Mouse (Mus musculus) stomach, postnatal 0 days (tissue): ENCODE data around the gene Rab35. TPM values are rescaled to one million over a fixed set of nuclear protein-coding genes. Genes with fewer than 3 reads are reported as not detected.
A peak's percentile ranks its signal among the peaks of the same experiment; 100 is the strongest.

ENCODE experiments used
- ATAC-seq: fragments of 200-750 bp; cut with Nextera tagmentation; 2 replicates; pipeline ENCODE4 v1.8.0; 2017; ENCODE audit not compliant: low FRiP score, low TSS enrichment
- DNase-seq: peaks from one replicate; pipeline ENCODE4 v3.0.0-alpha.2; 2016; ENCODE audit warnings: low spot score
- H3K27ac ChIP-seq: fragments of 300-500 bp; sonication (generic); replicated peaks from 2 replicates; pipeline ENCODE4 v1.5.1; 2014; ENCODE audit warnings: mild to moderate bottlenecking, control low read depth
- H3K27me3 ChIP-seq: fragments of 300-500 bp; sonication (generic); 2 replicates; pipeline ENCODE4 v1.6.1; 2014; ENCODE audit warnings: low read length; ENCODE audit not compliant: control insufficient read depth, insufficient read depth
- H3K36me3 ChIP-seq: fragments of 300-500 bp; sonication (generic); 2 replicates; pipeline ENCODE4 v1.6.1; 2014; ENCODE audit warnings: low read length, mixed read lengths; ENCODE audit not compliant: control insufficient read depth, insufficient read depth
- H3K4me1 ChIP-seq: fragments of 300-500 bp; sonication (generic); replicated peaks from 2 replicates; pipeline ENCODE4 v1.6.1; 2014; ENCODE audit warnings: antibody characterized with exemption; ENCODE audit not compliant: control insufficient read depth, insufficient read depth
- H3K4me2 ChIP-seq: fragments of 300-500 bp; sonication (generic); replicated peaks from 2 replicates; pipeline ENCODE4 v1.6.1; 2014; ENCODE audit warnings: low read depth, mild to moderate bottlenecking, control low read depth, moderate library complexity
- H3K4me3 ChIP-seq: fragments of 300-500 bp; sonication (generic); 2 replicates; pipeline ENCODE4 v1.5.1; 2014; ENCODE audit warnings: low read depth, low read length, control low read depth
- H3K9ac ChIP-seq: fragments of 300-500 bp; sonication (generic); 2 replicates; pipeline ENCODE4 v1.6.1; 2014; ENCODE audit warnings: mild to moderate bottlenecking, low read length, control low read depth, mixed read lengths
- H3K9me3 ChIP-seq: fragments of 300-500 bp; sonication (generic); 2 replicates; pipeline ENCODE4 v1.6.1; 2016; ENCODE audit warnings: low read length; ENCODE audit not compliant: control insufficient read depth
- CTCF ChIP-seq: IDR thresholded peaks from 2 replicates; pipeline ENCODE4 v1.5.1; 2016; ENCODE audit warnings: antibody characterized with exemption, low read depth, mild to moderate bottlenecking, moderate library complexity
- EP300 ChIP-seq: optimal IDR thresholded peaks from 2 replicates; pipeline ENCODE3; 2016; ENCODE audit warnings: antibody characterized with exemption
- WGBS: fragments of 180-500 bp; shearing (Covaris S2); extraction: QIAGEN DNeasy Blood & Tissue Kit; methylation state at CpG from one replicate; pipeline ENCODE4 v1.1.7; 2014; 5-methylcytosine and 5-hydroxymethylcytosine counted together
- polyA plus RNA-seq: library from polyadenylated mRNA; unstranded; fragments of >200 nt; fragmentation: Nextera tagmentation; extraction: Ambion mirVana; gene quantifications from 2 replicates; pipeline ENCODE4 v1.2.1, GENCODE M21; 2015

Gene Rab35
- polyA plus RNA-seq, 1 experiment from 2014 or later = 20.3 TPM

DNA sequence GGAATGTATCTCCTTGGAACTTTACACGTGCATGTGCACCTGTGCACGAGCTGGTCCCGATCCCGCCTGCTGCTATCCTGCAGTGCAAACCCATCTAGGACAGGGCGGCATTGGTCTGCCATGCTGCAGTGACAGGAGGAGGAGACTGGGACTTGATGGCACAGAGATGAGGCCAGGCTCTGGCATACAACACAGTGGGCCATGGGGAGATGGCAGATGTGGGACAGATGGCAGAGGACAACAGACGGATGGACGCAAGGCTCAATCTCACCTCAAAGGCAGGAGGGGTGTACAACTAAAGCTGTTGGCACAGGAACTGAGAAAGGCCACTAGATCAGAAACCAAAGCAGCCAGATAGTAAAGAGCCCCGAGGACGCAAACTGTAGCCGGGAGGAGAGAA lies 19.2 kb downstream of the Rab35 start:
- peaks cover 16% of the 10 kb centered on the region for H3K36me3 ChIP-seq
- H3K9ac ChIP-seq = no peak overlapping the region
- ATAC-seq (no peak), DNase-seq (no peak)
- 92% methylated on average over 10 of the region's 10 CpGs for WGBS
- H3K4me3 ChIP-seq = no peak overlapping the region
- H3K27ac ChIP-seq = no peak overlapping the region
- H3K4me1 ChIP-seq = no peaks in the 10 kb centered on the region
- no peak overlapping the region for H3K4me2 ChIP-seq
- H3K27me3 ChIP-seq = no peaks in the 10 kb centered on the region
- H3K9me3 ChIP-seq = no peaks in the 10 kb centered on the region
- TF ChIP-seq EP300 (no peak), CTCF (no peak)

DNA sequence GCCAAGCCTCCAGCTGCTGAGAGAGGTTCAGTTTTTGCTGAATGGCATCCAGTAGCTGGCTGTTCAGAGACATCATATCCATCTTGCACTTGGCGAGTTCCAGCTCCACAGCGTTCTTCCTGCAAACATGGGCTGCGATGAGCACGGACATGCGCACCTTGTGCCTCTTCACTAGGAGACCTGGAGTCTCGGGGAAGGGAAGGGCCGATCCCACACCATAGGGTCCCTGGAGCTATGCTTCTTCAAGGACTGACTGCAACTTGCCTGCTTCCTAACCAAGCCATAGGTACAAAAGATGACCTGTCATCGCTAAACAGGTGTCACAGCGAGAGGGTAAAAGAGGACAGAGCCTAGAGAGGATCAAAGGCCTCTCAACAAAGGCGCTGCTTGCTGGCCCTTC lies 20.1 kb downstream of the Rab35 start:
- Histone ChIP-seq H3K9ac (no peak overlapping the region), H3K4me1 (no peaks in the 10 kb centered on the region), H3K27me3 (no peaks in the 10 kb centered on the region), H3K4me2 (no peak overlapping the region), H3K36me3 (peaks cover 7% of the 10 kb centered on the region; the same call in 1 of the 2 replicates), H3K9me3 (no peaks in the 10 kb centered on the region), H3K4me3 (no peak overlapping the region), H3K27ac (peak overlapping the region; percentile 90)
- 87% methylated on average over 10 of the region's 10 CpGs for WGBS
- TF ChIP-seq EP300 (no peak), CTCF (no peak)
- ATAC-seq (no peak), DNase-seq (no peak)

DNA sequence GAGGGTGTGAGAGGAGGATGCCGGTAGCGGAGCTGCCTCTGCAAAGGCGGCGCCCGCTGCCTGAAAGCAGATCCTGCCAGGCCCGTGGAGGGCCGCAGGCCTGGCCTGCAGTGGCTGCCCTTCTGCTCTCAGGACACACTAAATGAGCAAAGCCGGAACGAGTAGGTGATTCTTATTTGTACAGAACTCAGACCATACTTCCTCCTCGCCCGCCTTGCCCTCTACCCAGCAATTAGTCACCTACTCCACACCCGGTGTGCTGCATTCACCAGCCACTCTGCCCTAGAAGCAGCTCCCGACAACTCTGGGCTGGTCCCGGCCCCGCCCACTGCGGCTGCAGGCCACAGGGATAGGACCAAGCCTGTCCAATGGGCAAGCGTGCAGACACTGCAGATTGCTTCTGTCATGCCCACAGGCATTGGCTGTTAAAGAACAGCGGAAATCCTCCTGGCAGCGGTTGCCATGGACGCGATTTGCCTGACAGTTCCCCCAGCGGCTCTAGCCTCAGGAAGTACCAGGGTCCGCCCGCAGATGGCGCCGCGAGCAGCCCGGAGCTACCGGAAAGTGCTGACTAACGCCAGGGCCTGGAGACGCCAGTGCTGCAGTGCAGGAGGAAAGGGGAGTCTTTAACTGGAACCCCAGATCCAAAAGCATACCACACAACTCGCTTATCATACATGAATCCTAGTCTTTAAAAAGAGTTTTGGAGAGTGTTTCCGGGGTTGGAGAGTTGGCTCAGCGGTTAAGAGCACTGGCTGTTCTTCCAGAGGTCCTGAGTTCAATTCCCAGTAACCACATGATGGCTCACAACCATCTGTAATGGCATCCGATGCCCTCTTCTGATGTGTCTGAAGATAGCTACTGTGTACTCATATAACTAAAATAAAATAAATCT lies 21.2 kb downstream of the Rab35 start:
- no peaks in the 10 kb centered on the region for H3K9me3 ChIP-seq
- DNase-seq (peak; percentile 100), ATAC-seq (peak; percentile 99)
- peak overlapping the region; percentile 65 for H3K9ac ChIP-seq
- WGBS = 3% methylated on average over 35 of the region's 35 CpGs
- no peaks in the 10 kb centered on the region for H3K27me3 ChIP-seq
- no peaks in the 10 kb centered on the region for H3K4me1 ChIP-seq
- H3K36me3 ChIP-seq = peaks cover under 1% of the 10 kb centered on the region; the same call in 1 of the 2 replicates
- peak overlapping the region; percentile 58 for H3K4me2 ChIP-seq
- peak overlapping the region; percentile 90 for H3K27ac ChIP-seq
- peak overlapping the region; percentile 36 for H3K4me3 ChIP-seq
- TF ChIP-seq CTCF (peak; percentile 99), EP300 (no peak)

DNA sequence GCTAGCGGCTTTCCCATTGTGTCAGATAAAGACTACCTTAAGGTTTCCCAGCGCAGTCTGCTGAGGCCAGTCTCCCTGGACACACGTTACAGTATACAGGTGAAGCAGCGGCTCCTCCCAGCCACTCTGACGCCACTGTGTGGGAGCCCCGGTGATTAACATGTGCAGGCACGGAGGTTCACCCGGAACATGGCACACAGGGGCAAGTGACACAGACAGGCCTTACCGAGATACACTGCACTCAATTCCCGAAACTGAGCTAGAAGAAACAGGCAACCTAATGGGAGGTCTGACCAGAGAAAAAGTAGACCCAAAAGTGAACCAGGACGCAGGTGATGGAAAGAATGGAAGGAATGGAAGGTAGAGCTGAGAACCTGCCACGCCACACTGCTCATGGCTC lies 22.1 kb downstream of the Rab35 start:
- Histone ChIP-seq H3K27me3 (no peaks in the 10 kb centered on the region), H3K4me2 (no peak overlapping the region), H3K4me3 (no peak overlapping the region), H3K4me1 (no peaks in the 10 kb centered on the region), H3K27ac (no peak overlapping the region), H3K9ac (no peak overlapping the region), H3K9me3 (no peaks in the 10 kb centered on the region), H3K36me3 (no peaks in the 10 kb centered on the region)
- ATAC-seq = no peak
- 82% methylated on average over 12 of the region's 12 CpGs for WGBS
- no peak for DNase-seq
- no peak for TF ChIP-seq EP300
- no peak for TF ChIP-seq CTCF

DNA sequence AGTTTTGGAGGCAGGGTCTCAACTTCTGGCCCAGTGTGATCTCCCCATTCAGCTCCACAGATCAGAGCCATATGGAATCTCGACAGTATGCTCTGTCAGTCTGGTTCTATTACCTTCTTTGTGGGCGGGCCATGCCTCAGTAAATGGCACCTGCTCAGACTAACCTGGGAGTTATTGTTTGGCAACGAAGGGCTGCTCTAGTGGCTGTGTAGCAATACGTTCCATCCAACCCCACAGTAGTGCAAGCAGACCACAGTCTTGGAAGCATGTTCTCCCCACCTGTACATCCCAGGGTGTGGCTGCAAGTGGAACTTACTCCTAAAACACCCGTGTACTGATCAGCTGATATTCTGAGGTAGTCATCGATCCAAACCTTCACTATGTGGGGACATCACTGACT lies 25.0 kb downstream of the Rab35 start:
- peak overlapping the region; percentile 56; the same call in 1 of the 2 replicates for H3K27ac ChIP-seq
- no peaks in the 10 kb centered on the region for H3K9me3 ChIP-seq
- H3K4me2 ChIP-seq = no peak overlapping the region
- H3K36me3 ChIP-seq = no peaks in the 10 kb centered on the region
- no peaks in the 10 kb centered on the region for H3K27me3 ChIP-seq
- no peak overlapping the region for H3K9ac ChIP-seq
- 53% methylated on average over 6 of the region's 6 CpGs for WGBS
- no peak for DNase-seq
- no peak for TF ChIP-seq EP300
- no peak for TF ChIP-seq CTCF
- H3K4me3 ChIP-seq = no peak overlapping the region
- ATAC-seq = no peak
- no peaks in the 10 kb centered on the region for H3K4me1 ChIP-seq

DNA sequence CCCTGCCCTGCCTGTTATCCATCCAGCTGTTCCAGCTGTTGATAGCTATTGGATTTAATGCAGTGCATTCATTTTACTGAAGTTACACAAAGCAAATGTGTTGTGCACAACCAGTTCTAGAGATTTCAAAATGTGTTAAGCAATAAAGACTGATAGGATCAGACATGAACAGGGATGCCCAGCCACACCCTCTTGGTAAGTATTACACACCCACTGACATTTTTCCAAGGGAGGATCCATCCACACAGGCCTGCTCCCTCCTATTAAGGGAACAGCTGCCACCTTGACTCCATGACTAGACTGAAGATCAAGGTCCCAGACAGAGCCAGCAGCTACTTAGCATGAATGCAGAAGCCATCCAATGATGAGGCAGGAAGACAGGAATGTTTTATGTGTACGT lies 25.5 kb downstream of the Rab35 start:
- WGBS = 54% methylated on average over 1 of the region's 1 CpGs
- Histone ChIP-seq H3K4me3 (no peak overlapping the region), H3K4me2 (no peak overlapping the region), H3K36me3 (no peaks in the 10 kb centered on the region), H3K27me3 (no peaks in the 10 kb centered on the region), H3K4me1 (no peaks in the 10 kb centered on the region), H3K9me3 (no peaks in the 10 kb centered on the region), H3K9ac (no peak overlapping the region), H3K27ac (peak overlapping the region; percentile 5; the same call in 1 of the 2 replicates)
- ATAC-seq = no peak
- DNase-seq = no peak
- TF ChIP-seq CTCF = no peak
- TF ChIP-seq EP300 = no peak
